Mouse (Mus musculus) limb, embryonic 14.5 days (tissue): Measurements from ENCODE around the gene Plek2. TPM values are rescaled to one million over a fixed set of nuclear protein-coding genes. Genes with fewer than 3 reads are reported as not detected.

Experiments used
- ATAC-seq: fragments of 200-750 bp; cut with Nextera tagmentation; 2 replicates; pipeline ENCODE4 v1.8.0; 2017; ENCODE audit warnings: low read depth, moderate number of reproducible peaks, moderate TSS enrichment; ENCODE audit not compliant: low FRiP score
- DNase-seq: peaks from one replicate; pipeline ENCODE4 v3.0.0-alpha.2; 2015; ENCODE audit warnings: low spot score
- H3K27ac ChIP-seq: fragments of 300-500 bp; sonication (generic); replicated peaks from 2 replicates; pipeline ENCODE4 v1.5.1; 2014; ENCODE audit warnings: low read depth, mild to moderate bottlenecking, low read length, moderate library complexity, mixed read lengths
- H3K27me3 ChIP-seq: fragments of 300-500 bp; sonication (generic); 2 replicates; pipeline ENCODE4 v1.6.1; 2014; ENCODE audit warnings: low read length, mixed read lengths; ENCODE audit not compliant: control insufficient read depth, insufficient read depth
- H3K36me3 ChIP-seq: fragments of 300-500 bp; sonication (generic); 2 replicates; pipeline ENCODE4 v1.6.1; 2014; ENCODE audit warnings: mild to moderate bottlenecking, low read length, moderate library complexity, mixed read lengths; ENCODE audit not compliant: control insufficient read depth, insufficient read depth
- H3K4me1 ChIP-seq: fragments of 300-500 bp; sonication (generic); 2 replicates; pipeline ENCODE4 v1.6.1; 2014; ENCODE audit warnings: antibody characterized with exemption, low read length, mixed read lengths; ENCODE audit not compliant: control insufficient read depth, insufficient read depth
- H3K4me2 ChIP-seq: fragments of 300-500 bp; sonication (generic); replicated peaks from 2 replicates; pipeline ENCODE4 v1.6.1; 2014; ENCODE audit warnings: low read depth, mild to moderate bottlenecking, low read length, moderate library complexity; ENCODE audit not compliant: severe bottlenecking
- H3K4me3 ChIP-seq: fragments of 300-500 bp; sonication (generic); replicated peaks from 2 replicates; pipeline ENCODE4 v1.5.1; 2014; ENCODE audit warnings: low read length
- H3K9ac ChIP-seq: fragments of 300-500 bp; sonication (generic); 2 replicates; pipeline ENCODE4 v1.6.1; 2014; ENCODE audit warnings: mild to moderate bottlenecking, low read depth, low read length, moderate library complexity; ENCODE audit not compliant: severe bottlenecking
- H3K9me3 ChIP-seq: fragments of 300-500 bp; sonication (generic); 2 replicates; pipeline ENCODE4 v1.6.1; 2016; ENCODE audit warnings: low read length; ENCODE audit not compliant: control insufficient read depth
- POLR2A ChIP-seq: fragments of 200-500 bp; IDR thresholded peaks from 2 replicates; pipeline ENCODE4 v1.8.0; 2012; ENCODE audit warnings: inconsistent platforms, mild to moderate bottlenecking, moderate library complexity, borderline replicate concordance; ENCODE audit not compliant: insufficient read depth, insufficient read length; ENCODE audit errors: extremely low read depth
- WGBS: fragments of 180-500 bp; shearing (Covaris S2); extraction: QIAGEN DNeasy Blood & Tissue Kit; methylation state at CpG from one replicate; pipeline ENCODE4 v1.1.7; 2014; 5-methylcytosine and 5-hydroxymethylcytosine counted together
- polyA plus RNA-seq, 2 experiments: library from polyadenylated mRNA; depleted of rRNA in 1 of 2; stranded (reverse) in 1 of 2; unstranded in 1 of 2; fragments of >200 nt; fragmentation: Nextera tagmentation in 1 of 2; extraction: Ambion mirVana in 1 of 2; gene quantifications; 2 replicates each; pipeline versions ENCODE4 v1.2.1 to v1.2.3; 2012 to 2014

Plek2 gene
- polyA plus RNA-seq, 2 experiments, result 1.5 to 5.8 TPM

DNA sequence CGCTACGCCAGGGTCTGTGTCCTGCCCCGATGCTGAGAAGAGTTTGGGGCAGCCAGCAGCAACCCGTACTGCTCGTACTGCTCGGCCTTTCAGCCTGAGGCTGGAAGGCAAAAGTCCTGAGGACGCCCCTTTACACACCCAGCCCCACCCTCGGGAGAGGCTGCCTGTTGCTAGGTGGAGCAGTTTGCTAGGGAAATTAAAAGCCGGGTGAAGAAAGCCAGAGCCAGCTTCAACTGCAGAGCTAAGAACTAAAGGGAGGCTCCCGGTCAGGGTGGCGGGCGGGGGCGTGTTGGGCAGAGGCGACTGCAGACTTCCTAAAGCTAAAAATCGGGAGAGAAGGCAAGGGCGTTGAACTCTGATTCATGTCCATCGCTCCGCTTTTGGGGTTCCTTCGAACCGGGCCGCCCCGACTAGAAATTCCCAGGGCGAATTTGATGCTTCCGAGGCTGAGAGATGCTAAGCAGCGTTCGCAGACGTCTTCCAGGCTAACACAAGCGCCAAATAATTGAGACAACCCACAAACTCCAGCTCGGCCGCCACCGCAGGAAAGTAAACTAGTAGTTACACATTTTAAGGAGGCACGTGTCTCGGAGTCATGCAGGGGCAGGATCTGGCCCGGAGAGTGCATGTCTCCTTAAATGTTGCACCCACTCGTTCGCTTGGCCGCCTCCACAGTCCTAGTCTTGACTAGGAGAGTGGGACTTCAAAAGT, 5.1 kb upstream of the Plek2 start:
- no peaks in the 10 kb centered on the region for H3K9me3 ChIP-seq
- peak overlapping the region; percentile 40 for H3K4me3 ChIP-seq
- H3K9ac ChIP-seq, result peak overlapping the region; percentile 38
- H3K27me3 ChIP-seq, result peaks cover 36% of the 10 kb centered on the region
- 1% methylated on average over 37 of the region's 37 CpGs for WGBS
- H3K4me1 ChIP-seq, result peaks cover 8% of the 10 kb centered on the region; the same call in 1 of the 2 replicates
- no peak overlapping the region for H3K27ac ChIP-seq
- H3K4me2 ChIP-seq, result peak overlapping the region; percentile 81
- H3K36me3 ChIP-seq, result no peaks in the 10 kb centered on the region
- 0 out of 2 replicates have a peak, but pooled peaks have one; percentile 38 for ATAC-seq
- peak; percentile 26 for DNase-seq
- no peak for TF ChIP-seq POLR2A

DNA sequence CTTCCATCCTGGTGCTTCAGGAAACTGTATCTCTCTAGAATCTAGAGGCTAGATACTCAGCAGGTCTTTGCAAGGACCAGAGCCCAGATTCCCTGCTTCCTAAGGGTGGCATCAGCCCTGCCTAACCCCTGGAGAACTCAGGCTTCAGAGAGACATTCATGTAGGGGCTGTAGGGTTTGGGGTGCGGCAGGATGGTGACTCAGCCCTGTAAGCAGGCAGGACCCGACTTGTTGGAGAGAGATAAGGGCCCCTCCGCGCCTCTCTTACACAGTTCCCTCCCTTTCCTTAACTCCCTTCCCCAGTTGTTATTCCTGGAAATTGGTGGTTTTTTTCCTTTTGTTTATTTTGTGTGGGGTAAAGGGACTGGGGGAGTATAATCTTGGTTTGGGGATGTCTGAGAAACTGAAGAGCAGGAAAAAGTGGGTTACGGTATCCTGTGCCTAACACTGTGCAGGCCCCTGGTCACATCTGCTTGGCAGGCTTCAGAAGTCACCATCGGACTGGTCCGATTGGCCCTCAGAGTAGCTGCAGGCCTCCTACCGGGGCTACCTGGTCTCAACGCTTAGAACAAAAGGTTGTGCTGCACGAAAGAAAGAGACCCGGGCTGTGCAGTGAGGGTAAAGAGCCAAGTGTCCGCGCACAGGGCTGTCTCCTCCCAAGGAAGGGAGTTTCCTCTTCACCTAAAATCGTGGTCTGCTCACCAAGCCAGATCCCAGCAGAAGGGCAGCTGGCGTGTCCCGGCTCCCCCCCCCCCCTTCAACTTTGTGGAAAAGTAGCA, 4.1 kb upstream of the Plek2 start:
- Histone ChIP-seq H3K9me3 (no peaks in the 10 kb centered on the region), H3K4me2 (peak overlapping the region; percentile 81), H3K36me3 (no peaks in the 10 kb centered on the region), H3K4me1 (peaks cover 8% of the 10 kb centered on the region; the same call in 1 of the 2 replicates), H3K9ac (peak overlapping the region; percentile 38), H3K27ac (no peak overlapping the region), H3K27me3 (peaks cover 36% of the 10 kb centered on the region), H3K4me3 (peak overlapping the region; percentile 40)
- WGBS, result 7% methylated on average over 16 of the region's 16 CpGs
- DNase-seq (no peak), ATAC-seq (no peak)
- no peak for TF ChIP-seq POLR2A

DNA sequence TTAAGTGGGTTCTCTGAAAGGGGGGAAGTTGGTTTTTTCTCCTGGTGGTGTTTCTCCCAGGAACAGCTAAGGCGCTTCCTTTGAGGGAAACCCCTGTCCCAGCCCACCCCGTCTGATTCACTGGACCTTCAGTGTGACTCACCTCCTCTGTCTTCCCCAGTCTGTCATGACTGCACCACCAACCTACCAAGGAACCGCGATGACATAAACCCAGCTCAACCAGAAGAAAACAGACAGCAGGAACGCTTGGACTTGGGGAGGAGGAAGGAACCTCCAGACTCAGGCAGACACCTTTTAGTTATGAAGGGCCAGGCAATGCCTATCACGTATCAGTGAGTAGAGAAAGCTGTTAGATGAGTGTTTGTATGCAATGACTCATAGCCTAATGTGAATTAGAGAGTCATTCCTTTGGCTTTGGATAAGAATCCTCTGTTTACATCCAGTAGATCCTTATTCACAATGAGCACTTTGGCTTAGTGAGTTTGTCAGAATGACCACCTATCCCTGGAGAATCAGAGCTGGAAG, 1.4 kb upstream of the Plek2 start:
- H3K27ac ChIP-seq, result no peak overlapping the region
- 80% methylated on average over 6 of the region's 6 CpGs for WGBS
- TF ChIP-seq POLR2A, result no peak
- H3K9me3 ChIP-seq, result no peaks in the 10 kb centered on the region
- ATAC-seq (no peak), DNase-seq (no peak)
- peaks cover 36% of the 10 kb centered on the region for H3K27me3 ChIP-seq
- H3K36me3 ChIP-seq, result no peaks in the 10 kb centered on the region
- H3K4me1 ChIP-seq, result peaks cover 8% of the 10 kb centered on the region; the same call in 1 of the 2 replicates
- no peak overlapping the region for H3K9ac ChIP-seq
- no peak overlapping the region for H3K4me3 ChIP-seq
- H3K4me2 ChIP-seq, result no peak overlapping the region

DNA sequence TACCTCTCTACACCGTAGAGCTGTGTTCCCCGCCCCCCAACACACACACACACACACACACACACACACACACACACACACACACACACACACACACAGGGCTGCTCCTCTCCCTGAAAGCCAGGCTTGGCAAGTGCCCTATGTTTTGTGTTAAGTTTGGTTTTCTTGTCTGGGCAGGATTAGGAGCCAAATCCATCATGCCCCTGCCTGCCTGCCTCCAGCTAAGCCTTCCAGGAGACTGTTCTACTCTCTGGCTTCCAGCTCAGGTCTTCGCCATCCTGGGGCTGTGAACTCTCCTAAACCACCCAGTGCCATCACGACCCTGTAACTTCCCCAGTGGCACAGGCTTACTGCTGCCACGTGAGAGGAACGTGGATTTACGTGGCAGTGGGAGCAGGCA, 2.3 kb downstream of the Plek2 start:
- Histone ChIP-seq H3K4me3 (no peak overlapping the region), H3K4me1 (no peaks in the 10 kb centered on the region), H3K36me3 (no peaks in the 10 kb centered on the region), H3K9ac (no peak overlapping the region), H3K27me3 (peaks cover 10% of the 10 kb centered on the region; the same call in 1 of the 2 replicates), H3K4me2 (no peak overlapping the region), H3K27ac (no peak overlapping the region), H3K9me3 (no peaks in the 10 kb centered on the region)
- ATAC-seq, result no peak
- TF ChIP-seq POLR2A, result no peak
- WGBS, result 82% methylated on average over 7 of the region's 7 CpGs
- DNase-seq, result no peak

DNA sequence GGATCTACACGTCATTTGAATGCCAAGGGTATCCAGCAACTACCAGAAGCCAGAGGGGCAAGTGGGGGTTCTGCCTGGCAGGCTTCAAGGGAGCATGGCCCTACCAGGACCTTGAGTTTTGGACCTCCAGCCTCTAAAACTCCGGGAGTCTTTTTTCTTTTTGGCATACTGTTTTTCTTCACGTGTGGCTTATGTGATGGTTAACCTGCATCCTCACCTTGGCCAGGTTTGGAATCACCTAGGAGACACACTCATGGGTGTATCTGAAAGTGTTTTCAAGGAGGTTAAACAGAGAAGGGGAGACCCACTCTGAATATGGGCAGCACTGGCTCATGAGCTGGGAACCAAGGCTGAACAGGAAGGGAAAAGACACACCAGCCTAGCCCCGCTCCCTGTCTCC, 3.5 kb downstream of the Plek2 start:
- ATAC-seq (no peak), DNase-seq (no peak)
- Histone ChIP-seq H3K4me2 (no peak overlapping the region), H3K9ac (no peak overlapping the region), H3K9me3 (no peaks in the 10 kb centered on the region), H3K27me3 (peaks cover 7% of the 10 kb centered on the region; the same call in 1 of the 2 replicates), H3K36me3 (no peaks in the 10 kb centered on the region), H3K27ac (no peak overlapping the region), H3K4me3 (no peak overlapping the region), H3K4me1 (no peaks in the 10 kb centered on the region)
- WGBS, result 81% methylated on average over 4 of the region's 4 CpGs
- no peak for TF ChIP-seq POLR2A
